Mouse (Mus musculus) hindbrain, embryonic 15.5 days (tissue): ENCODE measurements around the gene Fis1. TPM values are rescaled to one million over a fixed set of nuclear protein-coding genes. Genes with fewer than 3 reads are reported as not detected.

Experiments used
- ATAC-seq: fragments of 200-750 bp; cut with Nextera tagmentation; 2 replicates; pipeline ENCODE4 v1.8.0; 2017; ENCODE audit warnings: low read depth, moderate number of reproducible peaks, moderate TSS enrichment; ENCODE audit not compliant: low FRiP score
- H3K27ac ChIP-seq: fragments of 300-500 bp; sonication (generic); replicated peaks from 2 replicates; pipeline ENCODE4 v1.5.1; 2015; ENCODE audit warnings: mild to moderate bottlenecking, inconsistent platforms
- H3K27me3 ChIP-seq: fragments of 300-500 bp; sonication (generic); 2 replicates; pipeline ENCODE4 v1.6.1; 2015; ENCODE audit warnings: control low read depth, inconsistent platforms
- H3K36me3 ChIP-seq: fragments of 300-500 bp; sonication (generic); 2 replicates; pipeline ENCODE4 v1.6.1; 2015; ENCODE audit warnings: control low read depth, inconsistent platforms
- H3K4me1 ChIP-seq: fragments of 300-500 bp; sonication (generic); replicated peaks from 2 replicates; pipeline ENCODE4 v1.6.1; 2015; ENCODE audit warnings: control low read depth, inconsistent platforms
- H3K4me2 ChIP-seq: fragments of 300-500 bp; sonication (generic); 2 replicates; pipeline ENCODE4 v1.6.1; 2015; ENCODE audit warnings: moderate library complexity, mild to moderate bottlenecking, inconsistent platforms
- H3K4me3 ChIP-seq: fragments of 300-500 bp; sonication (generic); 2 replicates; pipeline ENCODE4 v1.5.1; 2015; ENCODE audit warnings: mild to moderate bottlenecking, inconsistent platforms
- H3K9ac ChIP-seq: fragments of 300-500 bp; sonication (generic); 2 replicates; pipeline ENCODE4 v1.6.1; 2015; ENCODE audit warnings: inconsistent platforms
- H3K9me3 ChIP-seq: fragments of 300-500 bp; sonication (generic); 2 replicates; pipeline ENCODE4 v1.6.1; 2016; ENCODE audit warnings: control low read depth, inconsistent platforms
- WGBS: fragments of 180-500 bp; shearing (Covaris S2); methylation state at CpG from one replicate; pipeline ENCODE4 v1.1.7; 2015; 5-methylcytosine and 5-hydroxymethylcytosine counted together
- polyA plus RNA-seq: library from polyadenylated mRNA; unstranded; fragments of >200 nt; fragmentation: Nextera tagmentation; extraction: Ambion mirVana; gene quantifications from 2 replicates; pipeline ENCODE4 v1.2.1, GENCODE M21; 2015

Gene Fis1
- 360 and 375 TPM in 2 replicates for polyA plus RNA-seq

- Histone ChIP-seq H3K27ac (peak within 1 kb of the TSS; percentile 71), H3K4me2 (peak within 1 kb of the TSS; percentile 76), H3K4me3 (peak within 1 kb of the TSS; percentile 64), H3K36me3 (peaks cover 5% of the 10 kb centered on the region; the same call in 1 of the 2 replicates), H3K27me3 (no peaks in the 10 kb centered on the region), H3K9ac (peak within 1 kb of the TSS; percentile 68), H3K9me3 (no peaks in the 10 kb centered on the region), H3K4me1 (peaks cover 23% of the 10 kb centered on the region)
- peak; percentile 98 for ATAC-seq
- WGBS: under 1% methylated on average over 23 of the region's 23 CpGs
Observed at GRCm38 (mm10) chr5:136953015-136953414, at the start of gene Fis1. Gene Fis1, plus strand, starts transcription at chr5:136953275.

GRCm38 (mm10) chr5:136904621-136905020 lies 48.5 kb upstream of the Fis1 start:
- Histone ChIP-seq H3K4me1 (peaks cover 17% of the 10 kb centered on the region), H3K36me3 (no peaks in the 10 kb centered on the region), H3K4me2 (no peak overlapping the region), H3K27ac (no peak overlapping the region), H3K27me3 (no peaks in the 10 kb centered on the region), H3K9me3 (no peaks in the 10 kb centered on the region), H3K9ac (no peak overlapping the region), H3K4me3 (no peak overlapping the region)
- WGBS: 57% methylated on average over 3 of the region's 3 CpGs
- no peak for ATAC-seq

DNA sequence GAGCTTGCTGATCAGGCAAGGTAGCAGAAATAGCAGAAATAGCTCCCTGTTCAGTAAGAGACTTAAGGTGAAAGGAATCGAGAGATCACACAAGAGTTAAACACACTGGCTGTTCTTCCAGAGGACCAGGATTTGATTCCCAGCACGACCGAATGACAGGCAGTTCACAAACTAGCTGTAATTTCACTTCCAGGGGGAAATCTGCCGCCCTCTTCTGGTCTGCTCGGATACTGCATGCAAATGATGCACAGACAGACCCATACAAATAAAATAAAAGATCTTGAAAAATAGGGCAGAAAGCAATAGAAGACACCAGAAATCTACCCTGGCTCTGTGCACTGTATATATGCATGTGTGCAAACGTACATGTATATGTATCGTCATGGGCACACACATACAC lies 47.4 kb upstream of the Fis1 start:
- ATAC-seq: no peak
- WGBS: 55% methylated on average over 7 of the region's 7 CpGs
- H3K9ac ChIP-seq: no peak overlapping the region

GRCm38 (mm10) chr5:136907587-136907986 lies 45.5 kb upstream of the Fis1 start:
- no peaks in the 10 kb centered on the region for H3K27me3 ChIP-seq
- H3K36me3 ChIP-seq: peaks cover 19% of the 10 kb centered on the region
- WGBS: 44% methylated on average over 9 of the region's 9 CpGs
- peak; percentile 35 for ATAC-seq
- peak overlapping the region; percentile 73 for H3K9ac ChIP-seq
- H3K9me3 ChIP-seq: no peaks in the 10 kb centered on the region
- peak overlapping the region; percentile 65 for H3K4me2 ChIP-seq
- H3K27ac ChIP-seq: peak overlapping the region; percentile 76
- peak overlapping the region; percentile 72 for H3K4me3 ChIP-seq
- peaks cover 21% of the 10 kb centered on the region for H3K4me1 ChIP-seq

More for the DNA sequence above, 47.4 kb upstream of the Fis1 start:
- Histone ChIP-seq H3K36me3 (0 out of 2 replicates have a peak, but pooled peaks cover 1% of the 10 kb centered on the region), H3K4me3 (no peak overlapping the region), H3K4me2 (no peak overlapping the region), H3K27me3 (no peaks in the 10 kb centered on the region), H3K27ac (no peak overlapping the region), H3K4me1 (peaks cover 21% of the 10 kb centered on the region), H3K9me3 (no peaks in the 10 kb centered on the region)

DNA sequence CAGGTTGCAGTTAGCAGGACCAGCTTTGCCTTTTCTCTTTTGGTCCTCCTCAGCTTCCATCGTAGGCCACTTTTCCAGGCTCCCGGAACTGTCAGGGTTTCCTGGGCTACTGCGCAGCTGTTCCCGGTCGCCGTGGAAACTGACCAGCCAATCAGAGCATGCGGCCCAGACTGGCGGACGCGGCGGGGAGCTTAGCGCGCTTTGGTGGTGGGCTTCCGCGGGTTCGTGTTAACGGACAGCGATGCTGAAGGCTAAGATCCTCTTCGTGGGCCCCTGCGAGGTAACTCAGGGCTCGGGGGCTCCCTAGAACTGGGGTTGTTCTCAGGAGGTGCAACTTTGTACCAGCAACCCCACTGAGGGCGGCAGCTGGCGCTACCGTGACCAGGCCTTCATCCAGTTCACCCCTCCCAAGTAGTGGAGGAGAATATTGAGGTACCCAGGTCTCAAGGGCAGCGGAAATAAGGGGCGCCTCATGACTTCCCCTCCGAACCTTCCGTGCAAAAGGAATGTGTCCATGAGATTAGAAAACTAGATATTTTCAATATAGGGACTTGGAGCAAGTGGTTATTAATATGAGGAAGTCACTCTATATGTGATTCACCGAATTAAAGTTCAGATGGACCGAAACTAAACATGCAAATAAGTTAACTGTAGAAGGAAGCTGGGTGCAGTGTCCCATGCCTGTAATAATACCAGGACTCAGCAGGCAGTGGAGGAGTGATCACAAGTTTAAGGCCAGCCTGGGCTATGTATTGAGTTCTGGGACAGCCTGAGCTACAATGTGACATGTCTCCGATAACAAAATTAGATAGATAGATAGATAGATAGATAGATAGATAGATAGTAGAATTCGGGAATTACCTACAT lies 44.9 kb upstream of the Fis1 start, which contains the start of gene Ift22:
Gene Ift22 (plus strand): TSS at position 160 of the 867 bp plus-strand sequence.
- peak within 1 kb of the TSS; percentile 65 for H3K4me2 ChIP-seq
- H3K4me1 ChIP-seq: peaks cover 21% of the 10 kb centered on the region
- no peaks in the 10 kb centered on the region for H3K27me3 ChIP-seq
- H3K4me3 ChIP-seq: peak within 1 kb of the TSS; percentile 72
- peak within 1 kb of the TSS; percentile 73 for H3K9ac ChIP-seq
- peaks cover 25% of the 10 kb centered on the region for H3K36me3 ChIP-seq
- 9% methylated on average over 32 of the region's 32 CpGs for WGBS
- no peaks in the 10 kb centered on the region for H3K9me3 ChIP-seq
- H3K27ac ChIP-seq: peak within 1 kb of the TSS; percentile 76
- ATAC-seq: peak; percentile 96

- no peak for ATAC-seq
- Histone ChIP-seq H3K4me1 (peaks cover 7% of the 10 kb centered on the region), H3K4me2 (no peak overlapping the region), H3K4me3 (no peak overlapping the region), H3K9me3 (no peaks in the 10 kb centered on the region), H3K9ac (no peak overlapping the region), H3K27ac (no peak overlapping the region), H3K27me3 (no peaks in the 10 kb centered on the region), H3K36me3 (peaks cover 32% of the 10 kb centered on the region)
- WGBS: 79% methylated on average over 3 of the region's 3 CpGs
Observed at GRCm38 (mm10) chr5:136914183-136914582, 38.9 kb upstream of the Fis1 start.

- no peak overlapping the region for H3K4me2 ChIP-seq
- no peak for ATAC-seq
- H3K4me3 ChIP-seq: no peak overlapping the region
- no peaks in the 10 kb centered on the region for H3K9me3 ChIP-seq
- no peak overlapping the region for H3K27ac ChIP-seq
- H3K4me1 ChIP-seq: peaks cover 7% of the 10 kb centered on the region
- no peak overlapping the region for H3K9ac ChIP-seq
- peaks cover 12% of the 10 kb centered on the region for H3K36me3 ChIP-seq
- H3K27me3 ChIP-seq: no peaks in the 10 kb centered on the region
- WGBS: 97% methylated on average over 8 of the region's 8 CpGs
Observed at GRCm38 (mm10) chr5:136917613-136918242, 35.3 kb upstream of the Fis1 start.

GRCm38 (mm10) chr5:136918655-136919472 lies 34.2 kb upstream of the Fis1 start:
- ATAC-seq: peak; percentile 93
- WGBS: 3% methylated on average over 38 of the region's 38 CpGs
- peak overlapping the region; percentile 73 for H3K4me3 ChIP-seq

GRCm38 (mm10) chr5:136919546-136920301 lies 33.4 kb upstream of the Fis1 start:
- WGBS: 29% methylated on average over 15 of the region's 18 CpGs
- H3K27me3 ChIP-seq: no peaks in the 10 kb centered on the region
- H3K4me3 ChIP-seq: peak overlapping the region; percentile 73
- no peaks in the 10 kb centered on the region for H3K36me3 ChIP-seq
- ATAC-seq: peak; percentile 7
- H3K4me1 ChIP-seq: peaks cover 7% of the 10 kb centered on the region
- H3K9me3 ChIP-seq: no peaks in the 10 kb centered on the region
- H3K9ac ChIP-seq: peak overlapping the region; percentile 51
- H3K27ac ChIP-seq: peak overlapping the region; percentile 81; the same call in 1 of the 2 replicates
- H3K4me2 ChIP-seq: peak overlapping the region; percentile 86

More at GRCm38 (mm10) chr5:136918655-136919472, 34.2 kb upstream of the Fis1 start:
- peaks cover 7% of the 10 kb centered on the region for H3K4me1 ChIP-seq
- H3K9me3 ChIP-seq: no peaks in the 10 kb centered on the region
- peak overlapping the region; percentile 81 for H3K27ac ChIP-seq
- peak overlapping the region; percentile 51 for H3K9ac ChIP-seq
- no peaks in the 10 kb centered on the region for H3K27me3 ChIP-seq
- peak overlapping the region; percentile 86 for H3K4me2 ChIP-seq
- H3K36me3 ChIP-seq: peaks cover under 1% of the 10 kb centered on the region; the same call in 1 of the 2 replicates

- H3K27ac ChIP-seq: no peak overlapping the region
- no peak overlapping the region for H3K9ac ChIP-seq
- H3K4me3 ChIP-seq: no peak overlapping the region
- H3K36me3 ChIP-seq: no peaks in the 10 kb centered on the region; the same call in 1 of the 2 replicates
- no peaks in the 10 kb centered on the region for H3K9me3 ChIP-seq
- ATAC-seq: no peak
- H3K4me1 ChIP-seq: peaks cover 7% of the 10 kb centered on the region
- WGBS: 88% methylated on average over 9 of the region's 9 CpGs
- H3K4me2 ChIP-seq: no peak overlapping the region
- H3K27me3 ChIP-seq: no peaks in the 10 kb centered on the region
Observed at GRCm38 (mm10) chr5:136922830-136923229, 30.2 kb upstream of the Fis1 start.
